Mouse (Mus musculus) MEL (cell line): ENCODE measurements around the gene Sos1.

Experiments used
- CTCF ChIP-seq, 3 experiments: IDR thresholded peaks in 2 of 3; conservative IDR thresholded peaks in 1 of 3; 2 replicates each; pipeline ENCODE4 v1.5.1; 2011 to 2012; ENCODE audit warnings: low read length in 3 of 3, low read depth in 2 of 3, mild to moderate bottlenecking in 2 of 3, improper control_type of control experiment in 1 of 3, inconsistent platforms in 1 of 3, mixed read lengths in 1 of 3, moderate library complexity in 1 of 3; ENCODE audit not compliant: control insufficient read depth in 1 of 3, insufficient read depth in 1 of 3, poor library complexity in 1 of 3, severe bottlenecking in 1 of 3
- POLR2A ChIP-seq, 2 experiments: IDR thresholded peaks; 2 replicates each; pipeline ENCODE4 v1.6.1; 2011 to 2012; ENCODE audit warnings: low read length in 2 of 2, mild to moderate bottlenecking in 2 of 2, control low read depth in 1 of 2, improper control_type of control experiment in 1 of 2, low read depth in 1 of 2, moderate library complexity in 1 of 2; ENCODE audit not compliant: control insufficient read depth in 1 of 2, insufficient read depth in 1 of 2, poor library complexity in 1 of 2
- TCF12 ChIP-seq: IDR thresholded peaks from 2 replicates; pipeline ENCODE4 v1.6.1; 2014; ENCODE audit warnings: low read depth, mild to moderate bottlenecking, inconsistent platforms, low read length, improper control_type of control experiment, moderate library complexity

DNA sequence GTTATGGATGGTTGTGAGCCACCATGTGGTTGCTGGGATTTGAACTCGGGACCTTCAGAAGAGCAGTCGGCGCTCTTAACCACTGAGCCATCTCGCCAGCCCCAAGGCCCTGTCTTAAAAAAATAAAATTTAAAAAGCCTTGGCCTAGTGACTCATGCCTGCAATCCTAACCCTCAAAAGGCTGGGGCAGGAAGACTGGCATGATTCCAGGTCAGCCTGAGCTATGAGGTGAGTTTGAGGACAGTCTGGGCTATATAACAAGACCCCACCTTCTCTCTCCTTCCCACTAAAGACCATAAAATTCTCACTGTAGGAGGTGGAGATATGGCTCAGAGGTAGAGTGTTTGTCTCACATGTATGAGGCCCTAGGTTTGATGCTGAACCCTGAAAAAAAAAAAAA is 12.0 kb upstream of the Sos1 start:
- TF ChIP-seq POLR2A (IDR thresholded peaks at IDR 0.05; ENCODE audit: control insufficient read depth in 1 of 2, insufficient read depth in 1 of 2, low read depth in 1 of 2, low read length in 2 of 2, poor library complexity in 1 of 2), result no peak
- TF ChIP-seq CTCF (IDR thresholded peaks at IDR 0.05 in 2 of 3, conservative IDR thresholded peaks at IDR 0.05 in 1 of 3; ENCODE audit: control insufficient read depth in 1 of 3, insufficient read depth in 1 of 3, low read depth in 2 of 3, low read length in 3 of 3, poor library complexity in 1 of 3, severe bottlenecking in 1 of 3), result no peak
- TF ChIP-seq TCF12, result no peak
